Mouse (Mus musculus) forelimb bud, embryonic 11.5 days (tissue): ENCODE data around the gene Tbx21.

Experiments used
- DNase-seq: peaks from one replicate; pipeline ENCODE4 v3.0.0-alpha.2; 2012; ENCODE audit warnings: low read depth, low spot score

Gene Tbx21

DNA sequence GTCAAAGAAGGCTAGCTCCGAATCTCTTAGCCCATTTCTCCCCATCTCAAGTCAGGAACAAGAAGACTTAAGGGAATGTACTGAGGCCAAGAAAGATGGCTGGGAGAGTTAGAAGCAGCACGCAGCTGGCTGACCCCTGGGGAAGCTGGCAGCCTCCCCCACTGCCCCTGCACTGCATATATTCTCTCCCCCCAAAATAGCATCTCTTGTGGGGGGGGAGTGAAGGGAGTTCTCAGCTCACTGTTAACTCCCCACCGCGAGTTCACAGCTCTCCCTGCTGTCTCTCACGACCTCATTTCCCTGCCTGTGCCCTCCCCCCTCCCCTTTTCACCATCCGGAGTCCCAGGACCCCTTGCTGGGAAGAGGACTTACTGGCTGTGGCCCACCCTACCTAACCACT, 17.1 kb upstream of the Tbx21 start:
- DNase-seq, result no peak

DNA sequence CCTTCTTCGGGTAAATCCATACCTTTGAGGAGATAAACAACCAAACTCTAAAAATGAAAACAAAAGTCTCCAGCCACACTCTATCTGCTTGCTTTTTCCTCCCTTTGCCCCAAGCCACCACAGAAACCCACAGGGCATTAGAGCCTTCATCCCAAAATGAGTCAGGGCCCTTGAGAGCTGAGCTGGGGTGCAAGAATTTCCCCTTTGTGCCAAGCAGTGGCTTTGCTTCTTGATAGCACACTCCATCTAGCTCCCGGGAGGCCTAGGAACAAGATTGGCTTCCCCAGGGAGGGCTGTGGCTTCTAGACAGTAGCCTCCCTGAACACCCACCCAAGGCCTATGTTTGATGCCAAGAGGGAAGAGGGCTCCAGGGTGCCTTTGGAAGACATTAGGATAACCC, 16.6 kb upstream of the Tbx21 start:
- no peak for DNase-seq

DNA sequence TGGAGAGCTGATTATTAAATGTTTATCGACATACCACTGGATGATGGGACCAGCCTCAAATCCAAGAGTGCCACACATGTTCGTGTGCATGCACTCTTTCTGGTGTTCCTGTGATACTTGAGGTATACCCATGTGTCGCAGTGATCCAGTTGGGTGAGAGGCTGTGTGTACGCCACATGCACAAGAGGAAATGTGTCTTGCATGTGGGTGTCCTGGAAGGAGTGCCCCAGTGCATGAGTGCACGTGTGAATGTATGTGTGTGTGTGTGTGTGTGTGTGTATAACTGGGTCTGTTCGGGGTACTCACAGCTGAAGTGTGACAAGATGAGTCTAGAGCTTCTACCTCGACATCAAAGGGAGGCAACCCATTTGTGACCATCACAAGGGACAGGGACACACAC, 15.2 kb upstream of the Tbx21 start:
- no peak for DNase-seq

DNA sequence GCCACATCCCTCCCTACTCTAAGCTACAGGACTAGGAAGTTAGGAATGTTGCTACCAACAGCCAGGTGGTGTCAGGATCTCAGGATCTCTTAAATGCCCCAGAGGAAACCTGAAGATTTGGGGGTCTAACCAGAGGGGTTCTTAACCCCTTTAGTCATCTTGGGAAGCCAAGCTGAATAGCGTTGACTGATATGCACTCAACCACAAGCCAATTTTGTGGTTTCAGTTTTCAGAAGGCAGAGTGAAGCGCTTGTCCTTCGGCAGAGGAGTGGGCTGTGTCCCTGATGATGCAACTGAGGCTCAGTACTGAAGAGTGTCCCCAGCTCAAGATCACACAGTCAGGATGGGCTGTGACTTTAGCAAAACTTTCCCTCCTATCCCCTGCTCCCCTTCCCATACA, 13.8 kb upstream of the Tbx21 start:
- DNase-seq, result no peak

DNA sequence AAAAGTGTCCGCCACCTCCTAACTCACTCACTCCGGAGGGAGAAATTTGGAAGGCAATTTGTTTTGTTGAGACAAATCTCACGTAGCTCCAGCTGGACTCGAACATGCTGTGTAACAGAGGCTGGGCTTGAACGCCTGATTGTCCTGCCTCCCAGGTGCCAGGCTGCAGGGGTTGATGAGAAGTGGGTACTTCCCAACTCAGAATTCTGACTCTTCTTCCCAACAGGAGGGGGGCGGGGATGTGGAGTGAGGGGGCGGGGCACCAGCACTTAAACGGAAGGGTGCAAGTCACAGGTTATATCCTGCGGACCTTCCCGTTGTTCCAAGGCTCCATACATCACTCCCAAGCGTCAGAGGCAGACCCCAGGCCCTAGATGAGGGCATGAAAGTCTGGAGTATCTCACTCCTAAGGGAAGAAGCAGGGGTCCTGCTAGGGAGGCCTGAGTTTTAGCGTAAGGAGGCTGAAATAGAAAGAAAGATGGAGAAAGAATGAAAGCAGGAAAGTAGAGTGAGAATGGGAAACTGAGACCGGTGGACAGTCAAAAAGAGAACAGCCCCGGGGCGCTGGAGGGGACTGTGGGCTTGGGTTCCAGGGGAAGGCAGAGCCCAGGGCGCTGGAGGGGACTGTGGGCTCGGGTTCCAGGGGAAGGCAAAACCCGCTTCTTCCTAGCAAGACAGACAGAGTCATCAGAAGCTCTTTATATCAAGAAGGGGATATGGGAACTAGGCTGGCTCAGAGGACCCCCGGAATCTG, 12.5 kb upstream of the Tbx21 start:
- no peak for DNase-seq

DNA sequence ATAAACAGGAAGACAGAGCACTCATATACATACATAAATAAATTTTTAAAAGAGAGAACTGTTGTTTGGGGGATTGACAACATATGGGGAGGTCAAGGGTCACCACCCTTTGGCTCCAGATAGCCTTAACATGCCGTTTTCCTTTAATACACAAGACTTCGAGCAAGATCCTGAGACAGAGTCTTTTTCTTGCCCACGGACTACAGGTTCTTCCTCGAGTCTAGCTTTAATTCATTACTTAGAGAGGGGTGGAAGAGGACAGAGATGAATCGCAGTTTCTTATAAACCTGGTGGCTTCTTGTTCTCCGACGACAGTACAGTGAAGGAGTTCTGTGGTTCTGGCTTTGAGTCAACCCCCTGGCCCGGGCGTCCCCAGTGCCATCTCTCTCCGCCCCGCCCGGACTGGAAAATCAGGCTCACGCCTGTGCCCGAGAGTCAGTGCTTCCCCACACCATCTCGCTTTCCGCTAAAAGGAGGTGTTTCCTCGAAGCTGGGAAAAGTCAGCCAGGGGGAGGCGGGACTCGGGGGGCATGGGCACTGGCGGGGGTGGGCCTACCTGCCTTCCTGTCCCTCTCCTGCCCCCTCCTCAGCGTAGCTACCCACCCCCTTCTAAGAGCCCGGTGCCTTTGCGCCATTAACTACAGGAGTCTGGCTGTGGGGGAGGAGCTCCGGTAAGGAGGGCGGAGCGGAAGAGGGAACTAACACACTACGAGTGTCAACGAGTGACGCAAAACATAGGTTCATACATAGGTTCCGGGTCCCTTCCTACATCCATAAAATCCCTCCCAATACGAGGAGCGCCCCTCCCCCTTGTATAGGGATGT, 11.7 kb upstream of the Tbx21 start:
- no peak for DNase-seq

DNA sequence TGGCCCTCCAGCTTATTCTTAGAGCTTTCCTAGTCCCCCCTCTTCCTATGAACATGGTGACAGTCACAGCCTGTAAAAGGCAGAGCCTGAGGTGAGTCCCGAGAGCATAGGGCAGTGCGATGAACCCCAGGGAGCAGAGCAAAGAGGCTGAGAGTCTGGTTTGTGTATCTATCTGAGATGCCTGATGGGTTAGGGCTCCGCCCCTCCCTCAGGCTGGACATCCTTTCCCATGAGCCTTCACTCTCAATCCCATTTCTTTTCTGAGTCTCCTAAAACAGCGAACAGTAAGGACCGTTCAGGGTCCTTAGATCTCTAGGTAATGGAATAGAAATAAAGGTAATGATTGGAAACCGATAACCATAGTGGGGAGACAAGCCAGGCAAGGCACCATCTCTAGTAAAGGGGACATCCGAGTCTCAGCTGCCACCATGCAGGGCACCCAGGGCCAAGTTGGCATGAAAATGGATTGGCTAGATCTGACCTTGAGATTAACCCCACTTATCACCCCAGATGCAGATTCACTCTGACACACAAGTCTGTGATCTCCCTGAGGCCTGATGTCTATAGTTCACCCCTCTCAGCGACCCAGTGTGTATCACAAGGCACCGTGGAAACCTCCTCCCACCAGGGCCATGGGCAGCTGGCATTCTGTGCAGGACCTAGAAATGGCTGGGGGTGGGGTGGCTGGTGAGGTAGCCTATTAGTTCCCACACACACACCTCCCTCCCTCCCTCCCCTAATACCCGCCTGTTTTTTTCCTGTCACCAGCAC, 9.3 kb upstream of the Tbx21 start:
- no peak for DNase-seq

DNA sequence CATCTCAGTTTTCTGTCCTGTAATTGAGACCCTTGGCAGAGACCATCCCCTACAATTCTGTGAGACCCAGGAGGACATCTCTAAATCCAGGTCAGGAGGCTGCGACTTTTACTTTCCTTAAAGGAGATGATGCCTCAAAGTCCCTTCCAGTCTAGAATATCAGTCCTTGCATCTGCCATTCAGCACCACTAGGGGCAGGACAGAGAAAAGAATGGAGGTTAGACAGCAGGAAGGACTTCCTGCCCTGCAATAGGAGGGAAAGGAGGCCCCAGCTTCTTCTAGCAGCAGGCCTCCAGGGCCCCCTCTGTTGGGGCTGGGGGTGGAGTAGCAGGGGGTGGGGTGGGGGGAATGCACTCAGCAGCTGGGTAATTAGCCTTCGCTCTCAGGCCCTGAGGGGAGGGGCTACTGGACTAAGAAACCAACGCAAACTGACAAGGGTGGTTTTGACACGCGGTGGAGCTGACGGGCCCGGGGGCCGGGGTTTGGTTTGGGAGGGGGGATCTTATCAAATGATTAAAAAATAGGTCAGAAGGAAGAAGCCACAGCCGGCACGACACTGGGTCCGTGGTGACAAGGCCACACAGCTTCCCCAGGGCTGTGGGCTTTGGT, 8.3 kb upstream of the Tbx21 start:
- DNase-seq, result no peak

DNA sequence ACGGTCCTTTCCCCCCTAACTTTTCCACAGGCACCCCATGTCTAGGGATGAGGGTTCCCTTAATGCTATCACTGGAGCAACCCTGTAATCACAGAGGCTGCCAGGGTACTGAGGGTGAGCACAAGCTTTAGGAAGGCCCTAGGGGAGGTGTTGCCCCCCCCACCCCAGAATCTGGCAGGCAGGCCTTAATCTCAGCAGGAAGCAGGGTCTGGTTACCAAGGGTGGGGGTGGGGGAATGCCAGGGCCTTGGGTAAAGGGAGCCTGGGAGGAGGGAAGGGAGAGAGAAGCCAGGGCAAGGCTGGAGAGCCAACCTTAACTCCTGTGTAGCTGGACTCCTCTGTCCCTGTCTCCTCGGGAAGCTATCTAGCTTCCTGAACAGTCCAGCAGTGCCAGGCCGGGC, 5.5 kb upstream of the Tbx21 start:
- no peak for DNase-seq

DNA sequence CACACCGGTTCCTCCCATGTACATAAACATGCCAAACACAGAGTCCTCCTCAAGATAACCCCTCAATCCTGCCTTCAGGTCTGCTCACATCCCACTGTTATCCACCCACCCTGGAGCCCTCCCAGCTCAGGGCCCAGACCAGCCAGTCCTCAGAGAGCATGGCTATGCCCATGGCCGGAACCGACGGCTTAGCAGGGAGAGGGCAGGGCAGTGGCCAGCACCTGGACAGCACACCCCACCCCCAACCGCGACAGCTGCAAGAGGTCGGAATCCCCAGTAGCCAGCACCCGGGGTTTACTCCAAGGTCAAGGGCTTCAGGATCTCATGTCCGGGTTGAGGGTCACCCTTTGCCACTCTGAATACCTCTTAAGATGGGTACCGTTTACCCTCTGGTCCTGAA, 5.1 kb upstream of the Tbx21 start:
- no peak for DNase-seq

DNA sequence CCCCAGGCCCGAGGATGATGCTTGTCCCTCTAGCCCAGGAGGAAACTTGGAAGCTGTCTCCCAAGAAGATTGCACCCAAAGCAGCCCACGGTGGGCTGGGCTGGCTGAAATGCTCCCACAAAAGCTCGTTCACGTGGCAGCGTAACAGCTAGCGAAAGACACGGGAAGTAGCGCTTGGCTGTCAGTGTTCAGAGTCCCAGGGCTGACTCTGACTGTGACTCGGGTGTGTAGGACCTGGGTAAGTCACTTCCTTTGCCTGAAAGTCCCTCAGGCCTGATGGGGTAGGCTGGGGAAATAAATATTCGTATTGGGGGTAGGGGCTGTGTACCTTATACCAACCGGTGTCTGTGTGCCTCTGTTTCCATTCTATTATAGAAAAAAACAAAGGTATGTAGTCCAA, 666 bp upstream of the Tbx21 start:
- no peak for DNase-seq

DNA sequence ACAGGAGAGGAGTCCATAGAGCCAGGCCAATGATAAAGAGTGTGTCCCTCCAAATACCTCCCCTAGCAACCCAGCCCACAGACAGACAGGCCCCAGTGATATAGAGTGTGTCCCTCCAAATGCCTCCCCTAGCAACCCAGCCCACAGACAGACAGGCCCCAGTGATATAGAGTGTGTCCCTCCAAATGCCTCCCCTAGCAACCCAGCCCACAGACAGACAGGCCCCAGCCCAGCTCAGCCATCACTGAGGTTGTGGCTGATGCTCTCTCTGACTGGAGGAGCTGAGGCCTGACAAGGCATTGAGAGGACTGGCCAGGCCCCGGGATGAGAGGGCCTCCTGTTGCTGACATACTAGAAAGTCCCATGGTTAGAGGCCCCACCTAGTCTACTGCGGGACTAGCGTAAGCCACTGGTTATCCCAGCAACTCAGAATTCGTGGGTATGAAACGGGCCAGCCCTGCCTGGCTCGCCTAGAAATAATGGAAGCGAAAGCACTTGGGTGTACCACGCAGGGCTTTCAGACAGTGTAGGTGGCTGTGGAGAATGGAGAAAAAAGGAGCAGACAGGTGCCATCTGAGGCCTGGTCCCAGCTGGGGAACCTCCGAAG, 2.5 kb downstream of the Tbx21 start:
- no peak for DNase-seq

DNA sequence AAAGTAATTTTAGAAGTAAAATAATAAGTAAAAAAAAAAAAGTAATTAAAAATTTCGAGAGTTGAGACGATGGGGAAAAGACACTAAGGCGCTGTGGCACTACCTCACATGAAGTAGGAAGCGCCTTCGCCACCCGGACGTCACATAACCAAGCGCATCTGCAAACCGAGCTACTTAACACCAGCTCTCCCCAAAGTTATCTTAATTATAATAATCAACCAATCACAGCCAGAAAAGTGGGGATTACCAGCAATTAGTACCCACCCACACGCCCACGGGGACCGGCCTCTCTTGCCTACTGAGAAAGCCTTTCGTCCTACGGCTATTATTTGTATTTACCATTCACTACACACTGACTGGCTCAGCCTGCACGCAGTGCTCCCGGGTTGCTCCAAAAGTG, 6.2 kb downstream of the Tbx21 start:
- no peak for DNase-seq

DNA sequence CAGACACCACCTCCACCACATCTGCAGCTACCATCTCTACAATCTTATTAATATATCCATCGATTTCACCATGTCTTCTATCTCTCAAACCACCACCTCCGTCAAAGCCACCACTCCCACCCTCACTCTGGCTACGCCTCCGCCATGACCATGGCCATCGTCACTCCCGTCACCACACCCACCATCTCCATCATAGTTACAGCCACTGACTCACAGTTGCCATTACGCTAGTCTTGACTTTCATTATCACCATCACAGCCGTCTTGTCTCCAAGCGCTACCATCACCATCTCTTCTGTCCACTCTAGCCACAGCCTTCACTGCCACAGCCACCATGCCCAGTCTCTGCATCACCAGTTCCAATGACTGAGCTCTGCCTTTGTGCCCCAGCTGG, 11.0 kb downstream of the Tbx21 start:
- DNase-seq, result no peak

DNA sequence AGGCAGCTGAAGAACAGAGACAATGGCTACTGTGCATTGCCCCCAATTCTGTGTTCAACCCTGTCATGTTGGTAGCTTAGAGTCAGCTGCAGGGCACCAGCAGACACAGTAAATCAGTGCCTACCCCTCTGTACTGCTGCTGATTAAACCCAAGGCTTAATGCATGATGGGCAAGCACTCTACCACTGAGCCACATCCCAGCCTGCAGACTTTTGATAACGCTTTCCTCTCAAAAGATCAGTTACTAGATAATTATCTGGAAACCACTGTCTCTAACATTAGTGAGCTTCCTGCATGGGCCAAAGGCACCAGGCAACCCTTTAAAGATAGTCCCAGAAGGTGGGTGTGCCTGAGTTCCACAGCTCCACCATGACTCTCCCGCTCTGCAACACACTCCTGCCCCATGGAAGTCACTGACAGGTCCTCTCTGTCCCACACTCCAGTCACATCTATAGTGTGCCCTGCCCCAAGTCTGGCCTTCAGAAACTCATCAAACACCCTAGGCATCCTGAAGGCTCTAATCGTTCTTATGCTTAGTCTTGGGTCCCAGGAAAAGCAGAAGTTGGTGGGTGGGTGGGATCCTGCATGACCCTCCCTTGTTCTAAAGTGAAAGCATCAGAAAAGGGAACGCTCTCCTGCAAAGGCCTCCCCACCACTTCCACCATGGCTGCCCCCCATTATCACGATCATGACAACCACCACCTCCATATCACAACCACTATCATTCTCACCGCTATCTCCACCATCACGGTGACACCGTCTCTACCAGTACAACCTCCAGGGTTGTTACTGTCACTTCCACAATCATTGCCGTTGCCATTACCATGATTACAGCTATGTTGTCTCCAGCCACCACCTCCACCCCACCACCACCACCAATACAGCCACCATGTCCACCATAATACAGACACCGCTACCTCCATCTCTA, 11.7 kb downstream of the Tbx21 start:
- no peak for DNase-seq

DNA sequence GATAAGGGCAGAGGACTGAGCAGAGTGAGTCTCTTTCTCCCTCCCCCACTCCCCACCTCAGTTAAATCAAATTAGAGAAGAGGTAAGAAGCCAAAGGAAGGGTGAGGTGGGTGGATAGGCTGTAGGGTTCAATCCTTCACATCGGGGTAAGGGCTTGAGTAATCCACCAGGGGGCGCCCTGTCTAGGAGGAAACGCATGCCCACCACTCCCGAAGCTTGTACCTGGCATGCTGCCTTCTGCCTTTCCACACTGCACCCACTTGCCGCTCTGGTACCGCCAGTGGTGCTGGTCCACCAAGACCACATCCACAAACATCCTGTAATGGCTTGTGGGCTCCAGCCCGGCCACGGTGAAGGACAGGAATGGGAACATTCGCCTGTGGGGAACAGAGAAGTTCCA, 13.4 kb downstream of the Tbx21 start:
- DNase-seq, result peak; percentile 48

DNA sequence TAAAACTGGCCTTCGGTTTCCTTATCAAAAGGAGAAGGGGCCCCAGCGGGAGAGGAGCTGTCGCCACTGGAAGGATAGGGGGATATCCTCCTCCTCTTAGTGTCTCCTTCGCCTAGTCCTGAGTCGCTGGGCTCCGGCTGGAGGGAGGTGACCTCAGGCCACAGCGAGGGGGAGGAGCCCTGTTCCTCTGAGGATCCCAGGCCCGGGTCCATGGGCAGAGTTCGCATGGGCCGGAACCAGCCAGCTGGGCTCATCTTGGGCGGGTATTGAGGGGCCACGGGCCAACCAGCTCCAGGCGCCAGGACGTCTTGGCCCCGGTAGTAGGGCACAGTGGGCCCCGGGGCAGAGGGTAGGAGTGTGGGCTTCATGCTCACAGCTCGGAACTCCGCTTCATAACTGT, 16.3 kb downstream of the Tbx21 start:
- no peak for DNase-seq

DNA sequence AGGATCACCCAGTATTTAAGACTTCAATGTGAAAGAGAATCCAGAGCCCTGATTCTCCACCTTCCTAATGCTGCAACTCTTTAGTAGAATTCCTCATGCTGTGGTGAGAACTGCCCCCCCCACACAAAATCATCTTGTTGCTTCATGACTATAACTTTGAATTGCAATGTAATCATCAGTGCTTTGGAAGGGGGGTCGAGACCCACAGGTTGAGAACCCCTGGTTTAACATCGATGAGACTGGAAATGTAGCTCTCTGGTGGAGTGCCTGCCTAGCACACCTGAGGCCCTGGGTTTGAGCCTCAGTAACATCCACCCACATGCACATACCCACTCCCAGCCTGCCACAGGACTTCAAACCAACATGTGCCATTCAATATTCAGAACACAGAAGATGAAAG, 20.5 kb downstream of the Tbx21 start:
- no peak for DNase-seq

DNA sequence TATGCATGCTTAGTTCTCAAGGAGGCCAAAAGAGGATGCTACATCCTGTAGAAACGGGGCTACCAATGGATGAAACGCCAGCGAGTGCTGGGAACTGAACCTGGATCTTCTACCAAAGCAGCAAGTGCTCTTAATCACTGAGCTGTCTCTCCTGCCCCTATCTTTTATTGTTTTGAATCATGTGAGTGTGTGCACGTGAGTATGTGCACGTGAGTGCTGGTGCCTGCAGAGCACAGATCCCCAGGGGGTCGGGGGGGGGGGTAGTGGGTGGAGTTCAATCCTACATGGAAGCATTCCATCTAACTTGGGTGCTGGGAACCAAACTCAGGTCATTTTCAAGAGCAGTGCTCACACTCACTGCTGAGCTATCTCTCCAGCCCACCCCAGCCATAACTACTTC, 28.8 kb downstream of the Tbx21 start:
- no peak for DNase-seq

DNA sequence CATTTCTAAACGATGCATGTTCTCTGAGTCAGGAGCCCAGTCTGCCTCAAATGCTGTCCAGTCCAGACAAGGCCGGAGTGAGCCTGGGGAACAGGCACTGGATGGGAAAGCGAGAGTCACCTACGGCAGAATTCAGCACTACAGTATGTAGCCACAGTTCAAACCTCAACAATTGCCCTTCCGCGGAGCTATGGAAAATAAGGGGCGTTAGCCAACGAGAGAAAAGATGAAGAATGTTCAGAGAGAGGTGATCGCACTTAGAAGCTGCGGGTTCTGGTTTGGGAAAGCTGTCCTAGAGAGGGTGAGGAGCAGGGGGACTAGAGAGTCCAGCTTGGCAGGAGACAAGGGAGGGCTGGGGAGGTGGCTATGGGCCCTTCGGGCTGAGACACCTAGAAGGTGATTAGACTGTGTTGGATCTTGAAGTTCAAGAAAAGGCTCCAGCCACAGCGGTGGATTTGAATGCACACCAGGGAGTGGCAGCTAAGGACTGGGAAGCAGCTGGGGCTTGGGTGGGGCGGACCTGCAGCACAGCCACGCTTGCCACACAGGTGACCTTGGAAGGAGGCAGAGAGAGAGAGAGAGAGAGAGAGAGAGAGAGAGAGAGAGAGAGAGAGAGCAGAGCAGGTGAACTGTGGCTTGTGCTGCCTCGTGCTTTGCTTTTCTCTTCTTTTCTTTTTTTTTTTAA, 30.2 kb downstream of the Tbx21 start:
- no peak for DNase-seq
